Mouse (Mus musculus) gonadal fat pad, adult 2 months (tissue): ENCODE measurements around the gene Cdc14b. TPM values are rescaled to one million over a fixed set of nuclear protein-coding genes. Genes with fewer than 3 reads are reported as not detected.

ENCODE experiments used
- DNase-seq: peaks from one replicate; pipeline ENCODE4 v3.0.0-alpha.2; 2012; ENCODE audit warnings: low read depth
- polyA plus RNA-seq: library from polyadenylated mRNA; depleted of rRNA; stranded (reverse); fragments of >200 nt; gene quantifications from 2 replicates; pipeline ENCODE4 v1.2.3, GENCODE M21; 2012

Cdc14b gene
- polyA plus RNA-seq, 1 experiment = 4.3 TPM

DNA sequence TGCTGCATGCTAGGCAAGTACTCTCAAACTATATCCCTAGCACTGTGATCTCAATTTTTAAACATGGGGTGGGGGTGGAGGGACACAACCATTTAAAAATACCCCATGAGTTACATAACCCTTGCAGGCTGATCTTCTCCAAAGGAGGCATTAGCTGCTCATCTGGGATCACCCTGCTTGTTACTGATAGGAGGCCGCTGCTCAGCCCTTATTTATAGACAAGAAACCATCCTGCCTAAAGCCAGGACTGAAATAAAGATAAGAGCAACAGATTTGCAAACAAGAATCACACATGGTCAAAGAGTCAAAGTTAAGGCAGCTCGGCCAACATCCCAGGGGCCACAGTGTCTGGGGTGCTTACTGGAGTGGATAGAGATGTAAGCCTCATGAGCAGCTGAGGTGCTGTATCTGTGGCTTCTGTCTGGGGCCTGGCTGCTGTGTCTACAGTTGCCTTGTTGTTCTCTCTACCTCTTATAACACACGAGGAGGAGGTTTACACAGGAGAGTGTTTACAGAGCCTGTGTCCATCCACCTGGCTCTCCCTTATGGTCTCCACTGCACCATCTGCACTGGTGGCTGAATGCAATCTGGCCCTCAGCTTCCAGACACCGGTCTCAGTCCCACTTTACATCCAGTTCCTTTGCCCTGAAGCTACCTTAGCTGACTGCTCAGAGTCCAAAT, 38.0 kb downstream of the Cdc14b start:
- DNase-seq = no peak

DNA sequence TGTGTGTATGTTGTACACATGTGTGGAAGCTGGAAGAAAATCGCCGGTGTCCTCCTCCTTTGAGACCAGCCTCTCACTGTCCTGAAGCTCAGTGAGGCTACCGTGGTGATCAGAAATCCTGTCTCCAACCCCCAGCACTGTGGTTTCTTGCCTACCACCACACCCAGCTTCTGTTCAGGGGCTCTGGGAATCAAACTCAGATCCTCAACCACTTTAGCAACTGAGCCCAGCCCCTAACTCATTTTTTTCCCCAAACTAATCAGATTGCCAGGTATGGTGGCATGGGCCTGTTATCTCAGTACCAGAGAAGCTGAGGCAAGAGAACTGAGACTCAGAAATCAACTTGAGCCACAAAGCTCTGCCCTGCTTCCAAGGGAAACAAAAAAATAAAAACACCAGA, 39.3 kb downstream of the Cdc14b start:
- DNase-seq = no peak

DNA sequence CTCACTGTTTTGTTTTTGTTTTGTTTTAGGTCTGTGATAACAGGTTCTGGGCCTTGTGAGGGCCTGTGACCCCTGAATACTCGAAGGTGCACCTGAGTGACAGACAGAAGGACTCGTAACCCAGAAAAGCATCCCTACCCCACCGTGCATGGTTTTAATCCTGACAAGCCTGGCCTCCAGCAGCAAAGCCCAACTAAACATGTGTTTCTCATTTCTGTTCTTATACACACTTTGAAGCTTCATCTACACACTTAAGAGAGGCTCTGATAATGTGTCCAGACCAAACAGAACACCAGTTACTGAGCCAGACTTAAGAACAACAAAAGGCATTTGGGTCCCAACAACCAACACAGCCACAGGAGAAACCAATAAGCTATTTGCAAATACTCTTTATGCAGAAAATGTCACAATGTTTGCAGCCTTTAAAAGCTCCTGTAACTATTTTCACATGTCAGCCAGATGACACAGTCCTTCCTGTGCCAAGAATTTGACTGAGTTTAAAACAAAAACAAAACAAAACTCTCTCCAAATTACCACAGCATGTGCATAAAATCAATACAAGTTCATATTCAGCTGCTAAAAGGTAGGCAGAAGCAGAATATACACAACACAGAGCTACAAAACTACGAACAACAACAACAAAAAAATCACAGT, 39.9 kb downstream of the Cdc14b start:
- DNase-seq = no peak

DNA sequence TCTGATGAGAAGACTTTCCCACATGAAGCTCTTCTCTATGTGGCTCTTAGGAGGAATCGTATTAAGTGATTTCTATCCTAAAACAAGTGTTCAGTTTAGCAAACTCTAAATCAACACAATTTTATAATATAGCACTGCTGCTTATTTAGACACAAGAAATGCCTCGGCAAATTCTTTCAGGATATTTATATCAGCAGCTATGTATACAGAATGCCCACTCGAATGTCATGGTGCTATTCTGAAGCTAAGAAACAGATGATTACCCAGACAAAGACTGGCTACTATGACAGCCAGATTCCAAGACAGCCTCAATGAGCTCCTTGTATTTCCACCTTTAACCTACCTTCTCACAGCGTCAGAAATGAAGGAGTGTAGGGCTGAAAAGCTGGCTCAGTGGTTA, 42.0 kb downstream of the Cdc14b start:
- no peak for DNase-seq

DNA sequence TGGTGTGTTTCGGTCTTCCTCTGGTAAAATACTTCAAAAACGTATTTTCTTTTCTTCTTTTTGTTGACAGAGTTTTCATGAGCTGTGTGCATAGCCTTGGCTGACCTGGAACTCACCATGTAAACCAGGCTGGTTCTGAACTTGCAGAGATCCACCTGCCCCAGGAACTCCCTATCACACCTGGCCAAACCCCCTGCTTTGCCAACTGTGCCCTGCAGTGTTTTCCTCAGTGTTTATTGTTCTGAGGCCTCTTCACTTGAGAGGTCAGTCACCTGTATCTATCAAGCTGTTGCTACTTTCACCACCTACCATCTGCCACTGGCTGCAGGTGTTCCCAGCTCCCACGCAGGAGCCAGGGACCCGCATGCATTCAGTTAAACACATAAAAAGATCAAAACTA, 48.4 kb downstream of the Cdc14b start:
- DNase-seq = no peak

DNA sequence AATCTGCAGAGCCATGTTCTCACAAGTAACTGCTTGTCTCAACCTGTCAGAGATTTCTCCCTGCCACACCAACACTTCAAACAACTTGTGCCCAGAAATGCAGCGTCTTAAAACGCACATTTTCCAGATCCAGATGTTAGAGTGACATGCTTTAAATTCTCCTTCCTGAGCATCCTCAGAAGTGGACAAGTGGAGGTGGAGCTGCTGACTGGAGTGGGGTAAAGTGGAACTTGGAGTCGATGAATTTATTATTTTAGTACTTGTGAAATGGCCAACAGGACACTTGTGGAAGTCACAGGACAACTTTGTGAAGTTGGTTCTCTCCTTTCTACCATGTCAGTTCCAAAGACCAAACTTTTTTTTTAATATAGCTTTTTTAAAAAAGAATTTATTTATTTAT, 49.4 kb downstream of the Cdc14b start:
- DNase-seq = no peak

DNA sequence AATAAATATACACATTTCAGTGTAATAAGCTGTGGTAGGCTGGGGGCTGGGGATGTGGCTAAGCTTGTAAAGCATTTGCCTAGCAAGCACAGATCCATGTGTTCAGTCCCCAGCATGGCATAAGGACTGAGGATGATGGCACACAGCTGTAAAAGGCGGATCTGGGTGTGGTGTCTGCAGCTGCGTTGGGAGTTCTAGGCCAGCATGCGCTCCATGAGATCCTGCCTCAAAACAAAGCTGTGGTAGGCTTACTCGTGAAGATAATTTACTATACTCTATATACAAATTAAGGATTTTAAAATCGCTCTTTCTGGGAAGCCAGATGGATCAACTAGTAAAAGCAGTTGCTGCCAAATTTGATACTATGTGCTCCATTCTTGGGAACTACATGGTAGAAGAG, 60.2 kb downstream of the Cdc14b start:
- DNase-seq = no peak

DNA sequence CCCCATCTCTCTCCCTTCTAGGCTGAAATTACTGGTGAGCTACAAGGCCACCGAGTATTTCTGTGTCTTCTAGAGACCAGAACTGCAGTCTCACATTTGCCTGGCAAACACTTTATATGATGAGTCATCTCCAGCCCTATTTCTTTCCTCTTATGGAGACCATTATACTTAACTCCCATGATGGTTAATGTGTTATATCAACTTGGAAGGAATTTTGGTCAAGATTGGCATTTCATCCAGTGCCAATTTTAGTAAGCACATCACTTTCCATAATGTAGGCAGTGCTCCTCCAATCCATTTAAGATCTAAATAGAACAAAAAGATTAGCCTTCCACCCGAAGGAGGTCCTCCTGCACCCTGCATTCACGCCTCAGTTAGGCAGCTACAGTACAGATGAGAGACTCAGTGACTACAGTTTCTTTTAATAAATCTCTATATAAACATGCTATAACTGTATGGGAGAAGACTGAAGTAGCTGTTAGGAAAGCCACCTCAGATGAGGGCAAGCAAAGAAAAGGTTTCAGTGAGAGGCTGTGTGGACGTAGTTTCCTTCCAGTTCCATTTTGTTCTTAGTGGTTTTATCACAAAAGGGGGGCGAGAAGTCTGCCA, 63.0 kb downstream of the Cdc14b start:
- no peak for DNase-seq

DNA sequence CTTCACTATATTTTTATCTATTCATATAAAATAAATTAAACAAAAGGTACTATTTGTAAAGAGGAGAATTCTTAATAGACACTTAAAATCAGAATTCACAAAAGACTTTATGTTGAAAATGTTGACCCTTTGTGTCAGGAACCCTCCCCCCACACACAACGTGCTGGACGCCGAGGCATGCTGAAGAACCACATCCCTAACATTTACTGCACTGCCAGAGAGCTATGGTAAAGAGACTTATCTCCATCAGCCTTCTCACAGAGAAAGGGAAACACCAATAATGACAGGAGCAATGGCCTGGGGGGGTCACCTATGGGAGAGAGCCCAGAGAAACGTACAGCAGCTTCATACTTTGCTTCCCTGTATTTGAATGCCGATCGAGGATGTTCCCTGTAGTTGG, 66.9 kb downstream of the Cdc14b start:
- no peak for DNase-seq

DNA sequence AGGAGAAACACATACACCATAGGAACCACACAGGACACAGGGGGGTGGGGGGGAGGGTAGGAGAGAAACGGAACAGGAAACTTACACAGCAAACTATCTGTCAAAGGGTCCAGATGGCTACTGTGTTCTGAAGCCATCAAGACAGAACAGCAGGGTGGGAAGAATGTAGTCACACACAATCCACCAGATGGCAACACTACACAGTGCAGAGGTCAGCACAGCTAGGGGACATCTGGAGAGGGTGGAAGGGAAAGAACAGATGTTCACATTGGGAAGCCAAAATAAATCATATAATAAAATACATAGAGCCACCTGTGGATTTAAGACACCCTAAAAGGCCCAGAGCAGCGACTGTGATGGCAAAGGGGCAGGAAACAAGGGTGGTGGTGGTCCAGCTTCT, 69.9 kb downstream of the Cdc14b start:
- DNase-seq = no peak

DNA sequence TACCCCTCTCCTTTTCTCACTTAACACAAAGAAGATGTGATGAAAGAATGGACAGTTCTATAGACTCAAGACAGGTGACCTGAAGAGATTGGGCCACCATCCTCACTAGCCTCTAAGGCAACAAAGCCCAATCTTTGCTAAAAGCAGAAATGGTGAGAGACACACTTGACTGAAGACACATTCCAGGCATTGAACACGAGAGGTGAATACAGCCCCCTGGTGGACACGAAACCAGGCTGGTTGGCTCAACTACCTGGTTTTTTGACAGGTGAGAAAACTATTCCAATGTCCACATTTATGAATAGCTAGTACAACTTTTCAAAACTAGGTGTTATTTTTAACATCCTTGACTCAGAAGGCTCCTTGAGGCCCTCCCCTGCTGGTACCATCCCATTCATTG, 70.4 kb downstream of the Cdc14b start:
- no peak for DNase-seq

DNA sequence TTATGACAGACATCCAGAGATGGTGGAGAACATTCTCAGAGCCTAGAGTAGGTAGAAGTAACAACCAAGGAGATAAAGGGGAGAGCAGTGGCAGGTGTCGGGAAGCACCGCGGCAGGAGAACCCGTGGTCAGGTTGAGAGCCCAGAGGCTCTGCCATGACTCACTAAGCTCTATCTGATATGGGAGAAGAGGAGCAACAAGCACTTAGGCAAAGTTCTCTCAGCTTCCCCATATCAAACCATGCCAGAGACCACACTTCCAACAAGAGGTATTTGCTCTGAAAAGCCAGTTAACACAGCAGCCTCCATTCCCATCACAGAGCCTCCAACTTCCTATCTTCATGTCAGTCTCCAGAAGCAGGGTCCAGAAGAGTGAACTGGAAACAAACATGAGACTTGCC, 74.2 kb downstream of the Cdc14b start:
- no peak for DNase-seq

DNA sequence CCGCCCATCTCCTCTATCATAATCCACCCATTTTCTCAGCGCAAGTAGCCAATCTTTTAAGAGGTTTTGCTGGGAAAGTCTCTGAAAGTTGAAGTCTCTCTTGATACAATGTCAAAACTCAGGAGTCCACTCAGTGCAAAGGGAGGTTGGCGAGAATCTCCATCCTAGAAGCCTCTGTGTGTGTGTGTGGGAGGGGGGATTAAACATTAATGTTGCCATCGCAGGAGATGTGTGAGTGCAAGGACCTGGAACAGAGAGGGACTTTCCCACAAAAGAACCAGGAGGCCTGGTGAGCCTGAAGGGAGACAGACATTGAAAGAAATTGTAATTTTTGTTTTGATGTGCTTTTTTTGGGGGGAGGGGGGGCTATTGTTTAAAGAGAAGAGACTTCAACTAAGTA, 76.8 kb downstream of the Cdc14b start:
- DNase-seq = no peak

DNA sequence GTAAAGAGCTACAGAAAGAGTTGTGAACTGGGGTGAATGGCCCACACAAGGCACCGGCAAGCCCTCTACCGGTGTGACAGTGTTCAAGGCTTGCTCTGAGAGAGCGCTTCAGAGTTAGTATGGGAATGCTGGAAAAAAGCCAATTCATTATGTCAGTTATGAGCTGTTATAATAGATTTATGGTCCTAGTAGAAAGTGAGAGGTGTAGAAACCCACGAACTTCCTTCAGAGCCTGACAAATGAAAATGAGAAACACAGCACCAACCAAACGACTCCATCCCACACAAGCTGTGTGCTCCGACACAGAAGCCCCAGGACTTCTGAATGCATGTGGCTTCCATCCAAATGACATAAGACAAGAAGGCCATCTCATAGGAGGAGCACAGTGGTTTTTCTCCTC, 77.2 kb downstream of the Cdc14b start:
- no peak for DNase-seq

DNA sequence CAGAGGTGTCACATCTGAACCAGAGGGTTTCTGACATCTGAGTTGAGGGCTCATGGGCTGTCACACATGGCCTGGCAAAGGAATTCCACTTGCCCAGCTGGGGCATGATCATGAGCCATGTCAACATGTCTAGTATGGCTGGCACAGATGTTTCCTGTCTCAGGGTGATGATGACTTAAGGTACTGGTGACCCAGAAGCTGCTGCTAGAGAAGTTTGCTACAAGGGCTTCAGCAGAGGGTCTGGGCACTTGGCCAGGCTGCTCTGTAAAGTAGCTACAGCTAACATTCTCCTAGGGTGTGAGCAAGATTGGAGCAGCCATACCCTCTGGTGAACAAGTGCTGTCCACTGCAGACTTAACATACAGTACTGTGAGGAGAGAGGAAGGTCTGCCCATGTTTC, 88.0 kb downstream of the Cdc14b start:
- DNase-seq = no peak

DNA sequence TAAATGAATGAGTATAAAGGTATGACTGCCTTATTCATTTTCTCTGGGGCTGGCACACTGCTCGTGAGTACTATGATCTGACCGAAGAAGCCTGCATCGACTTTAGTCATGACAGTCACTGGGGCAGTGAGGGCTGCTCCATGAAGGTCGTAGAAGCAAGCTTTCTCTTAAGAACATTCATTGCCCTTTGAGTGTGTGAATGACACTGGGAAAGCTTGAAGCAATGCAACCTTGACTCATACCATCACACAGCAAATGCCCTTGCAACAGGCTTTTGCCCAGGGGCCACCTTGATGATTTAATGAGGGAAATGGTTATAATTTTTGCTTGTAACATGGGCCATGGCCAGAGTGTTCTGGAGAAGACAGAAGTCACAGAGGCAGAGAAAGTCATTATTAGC, 88.6 kb downstream of the Cdc14b start:
- no peak for DNase-seq

DNA sequence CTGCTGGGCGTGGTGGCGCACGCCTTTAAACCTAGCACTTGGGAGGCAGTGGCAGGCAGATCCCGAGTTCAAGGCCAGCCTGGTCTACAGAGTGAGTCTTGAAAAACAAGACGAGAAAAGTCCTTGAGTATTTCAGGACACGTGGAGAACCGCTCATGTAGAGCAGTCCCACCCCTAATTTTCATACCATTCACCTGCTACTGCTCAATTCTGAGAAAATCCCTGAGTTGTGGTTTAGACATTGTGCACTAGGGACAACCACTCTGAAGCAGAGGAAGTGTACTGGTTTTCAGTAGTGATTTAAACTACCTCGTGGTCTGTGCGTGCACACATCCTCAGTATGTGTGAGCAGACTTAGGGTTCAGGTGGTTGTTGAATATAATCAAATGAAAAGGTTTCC, 89.5 kb downstream of the Cdc14b start:
- DNase-seq = no peak

DNA sequence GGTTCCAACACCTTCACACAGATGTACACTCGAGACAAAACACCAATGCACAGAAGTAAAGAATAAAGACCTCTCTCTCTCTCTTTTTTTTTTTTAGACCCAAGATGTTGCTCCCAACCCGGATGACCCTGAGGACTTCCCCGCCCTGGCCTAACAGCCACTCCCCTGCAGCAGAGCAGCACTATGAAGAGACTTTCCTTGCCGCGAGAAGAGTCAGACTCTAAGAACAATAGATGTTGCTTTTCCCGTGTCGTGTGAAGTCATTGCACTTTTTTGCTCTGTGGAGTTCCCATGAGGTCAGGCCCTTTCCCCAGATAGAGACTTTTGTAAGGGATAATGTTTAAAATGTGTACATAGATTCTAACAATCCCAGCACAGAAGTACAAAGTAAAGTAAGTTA, 89.9 kb downstream of the Cdc14b start:
- no peak for DNase-seq

DNA sequence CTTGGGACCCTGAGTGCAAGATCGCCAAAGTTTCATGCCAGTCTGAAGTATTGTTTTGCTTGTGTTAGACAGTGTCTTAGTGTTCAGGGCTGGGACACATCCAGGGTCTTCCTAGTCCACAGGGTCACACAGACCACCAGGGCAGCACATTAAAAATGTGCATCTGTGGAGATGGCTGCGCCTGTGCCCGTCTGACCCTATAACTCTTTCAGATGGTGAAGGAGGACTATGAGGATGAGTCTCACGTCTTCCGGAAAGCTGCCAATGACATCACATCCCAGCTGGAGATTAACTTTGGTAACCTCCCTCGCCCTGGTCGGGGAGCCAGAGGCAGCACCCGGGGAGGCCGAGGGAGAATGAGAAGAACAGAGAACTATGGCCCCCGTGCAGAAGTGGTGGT, 90.7 kb downstream of the Cdc14b start:
- DNase-seq = no peak

DNA sequence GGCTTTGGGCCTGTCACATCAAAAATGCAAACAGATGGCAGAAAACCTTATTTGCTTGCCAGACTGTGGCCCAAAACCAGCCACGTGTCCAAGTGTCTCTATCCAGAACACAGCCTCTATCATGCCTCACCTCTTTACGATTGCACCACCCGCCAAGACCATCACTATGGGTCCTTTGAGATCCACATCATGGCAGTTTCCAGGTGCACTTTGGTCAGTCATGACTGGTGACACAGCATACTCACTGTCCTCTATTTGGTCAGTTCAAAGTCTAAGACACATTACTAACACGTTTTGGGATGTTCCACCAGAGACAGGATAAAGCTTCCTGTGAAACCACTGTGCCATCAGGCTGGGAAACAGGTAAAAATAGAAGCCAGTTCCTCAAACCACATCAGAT, 91.5 kb downstream of the Cdc14b start:
- no peak for DNase-seq

DNA sequence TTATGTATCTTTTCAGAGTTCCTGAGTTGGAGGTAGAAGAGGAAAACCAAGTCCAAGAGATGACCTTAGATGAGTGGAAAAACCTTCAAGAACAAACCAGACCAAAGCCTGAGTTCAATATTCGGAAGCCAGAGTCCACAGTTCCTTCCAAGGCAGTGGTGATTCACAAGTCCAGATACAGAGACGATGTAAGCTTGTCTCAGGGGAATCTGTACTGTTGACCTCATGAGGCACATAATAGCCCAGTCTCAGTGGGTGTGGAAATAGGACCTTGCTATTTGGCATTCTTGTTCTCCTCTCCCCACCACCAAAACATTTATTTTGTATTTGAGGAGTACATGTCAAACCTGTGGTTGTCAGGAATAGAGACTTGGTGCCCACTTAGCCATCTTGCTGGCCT, 93.0 kb downstream of the Cdc14b start:
- DNase-seq = no peak

DNA sequence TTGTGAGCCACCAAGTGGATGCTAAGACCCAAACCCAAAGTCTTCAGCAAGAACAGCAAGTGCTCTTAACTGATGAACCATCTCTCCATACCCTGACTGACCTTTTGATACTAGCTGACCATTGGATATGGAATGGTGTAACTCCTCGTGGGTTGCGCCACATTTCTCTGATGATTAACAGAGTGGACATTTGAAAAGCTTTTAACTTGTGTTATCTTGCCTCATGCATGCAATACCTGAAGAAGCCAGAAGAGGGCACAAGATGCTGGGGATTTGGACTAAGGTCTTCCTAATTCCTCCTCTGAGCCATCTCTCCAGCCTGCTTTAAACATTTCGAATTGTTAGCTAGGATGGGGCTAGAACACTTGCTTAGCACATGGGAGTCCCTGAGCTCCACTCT, 94.2 kb downstream of the Cdc14b start:
- peak; percentile 19 for DNase-seq

DNA sequence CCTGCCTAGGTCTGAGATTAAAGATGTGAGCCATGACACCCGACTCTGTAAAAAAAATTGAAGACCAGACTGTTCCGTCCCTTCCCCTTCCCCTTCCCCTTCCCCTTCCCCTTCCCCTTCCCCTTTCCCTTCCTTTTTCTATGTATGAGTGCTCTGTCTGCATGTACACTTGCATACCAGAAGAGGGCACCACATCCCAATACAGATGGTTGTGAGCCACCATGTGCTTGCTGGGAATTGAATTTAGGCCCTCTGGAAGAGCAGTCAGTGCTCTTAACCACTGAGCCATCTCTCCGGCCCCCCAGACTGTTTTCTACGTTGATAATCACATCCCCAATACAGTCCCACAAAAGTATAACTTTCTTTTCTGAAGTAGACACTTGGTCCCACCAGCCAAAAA, 94.8 kb downstream of the Cdc14b start:
- no peak for DNase-seq
